Mouse (Mus musculus) kidney, adult 2 months (tissue): ENCODE data around the gene Brpf1.

Source experiments
- CTCF ChIP-seq: fragments of 200-500 bp; conservative IDR thresholded peaks from 2 replicates; pipeline ENCODE4 v1.5.1; 2011; ENCODE audit warnings: low read depth, mild to moderate bottlenecking, control low read depth, low read length, moderate library complexity, mixed read lengths; ENCODE audit not compliant: insufficient read depth, insufficient read length
- POLR2A ChIP-seq: fragments of 200-500 bp; IDR thresholded peaks from one replicate; pipeline ENCODE4 v1.6.1; 2011; ENCODE audit warnings: low read depth, low read length, control low read depth

DNA sequence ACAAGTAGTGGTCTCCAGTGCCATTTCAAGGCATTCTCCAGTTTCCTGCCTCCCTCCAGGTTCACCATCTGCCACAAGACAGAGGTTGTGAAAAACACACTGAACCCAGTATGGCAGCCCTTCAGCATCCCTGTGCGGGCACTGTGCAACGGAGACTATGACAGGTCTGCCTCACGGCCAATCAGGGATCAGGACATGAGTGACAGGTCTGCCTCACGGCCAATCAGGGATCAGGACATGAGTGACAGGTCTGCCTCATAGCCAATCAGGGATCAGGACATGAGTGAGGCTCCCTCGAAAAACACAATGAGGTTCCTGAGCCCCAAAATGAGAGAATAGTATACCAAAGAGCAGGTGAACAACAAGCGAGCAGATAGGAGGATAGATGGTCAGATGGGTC lies 16.6 kb upstream of the Brpf1 start:
- TF ChIP-seq CTCF = no peak
- TF ChIP-seq POLR2A = no peak
